Mouse (Mus musculus): ENCODE data around the gene Gm3415. TPM values are rescaled to one million over a fixed set of nuclear protein-coding genes. Genes with fewer than 3 reads are reported as not detected.
"Not testable (repeated sequence)": the region's sequence is repeated elsewhere in the genome, so short reads cannot be mapped to it uniquely, and the experiment has no call there.

The Gm3415 gene
- total and polyA plus RNA-seq, 3 experiments = not detected

DNA sequence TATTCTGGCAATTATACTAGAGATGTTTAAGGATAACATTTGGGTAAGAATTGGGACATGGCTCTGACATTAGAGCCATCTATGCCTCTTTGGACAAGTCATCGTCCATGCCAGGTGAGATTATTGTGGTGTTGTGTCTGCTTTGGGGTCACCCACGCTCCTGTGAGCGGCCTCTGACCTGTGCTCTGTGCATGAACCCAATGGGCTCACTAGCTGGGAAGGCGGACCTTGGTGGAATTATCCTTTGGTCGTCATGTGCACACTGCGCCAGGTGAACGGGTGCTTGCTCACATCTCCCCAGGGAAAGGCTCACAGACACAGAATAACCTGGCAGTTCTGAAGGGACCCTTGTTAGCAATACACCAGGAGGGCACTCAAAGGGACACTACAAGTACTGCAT lies 43.3 kb downstream of the Gm3415 start:
- DNase-seq = not testable (repeated sequence)

DNA sequence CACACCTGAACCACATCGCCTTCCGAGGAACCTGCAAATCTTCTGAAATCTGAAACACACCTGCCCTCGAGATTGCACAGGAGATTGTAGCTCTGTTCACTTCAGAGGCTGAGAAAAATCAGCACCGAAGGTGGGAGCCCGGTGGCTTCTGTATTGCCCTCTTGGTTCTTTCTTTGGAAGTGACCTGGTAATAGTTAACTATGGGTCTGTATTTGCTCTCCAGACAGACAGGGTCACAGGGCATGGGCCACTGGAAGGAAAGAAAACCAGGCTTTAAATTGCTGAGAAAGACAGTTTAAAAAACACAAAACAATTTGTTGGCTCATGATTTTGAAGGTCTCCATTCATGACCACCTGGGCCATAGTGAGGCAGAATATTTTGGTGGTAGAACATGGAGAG lies 44.0 kb downstream of the Gm3415 start:
- DNase-seq = no peak

DNA sequence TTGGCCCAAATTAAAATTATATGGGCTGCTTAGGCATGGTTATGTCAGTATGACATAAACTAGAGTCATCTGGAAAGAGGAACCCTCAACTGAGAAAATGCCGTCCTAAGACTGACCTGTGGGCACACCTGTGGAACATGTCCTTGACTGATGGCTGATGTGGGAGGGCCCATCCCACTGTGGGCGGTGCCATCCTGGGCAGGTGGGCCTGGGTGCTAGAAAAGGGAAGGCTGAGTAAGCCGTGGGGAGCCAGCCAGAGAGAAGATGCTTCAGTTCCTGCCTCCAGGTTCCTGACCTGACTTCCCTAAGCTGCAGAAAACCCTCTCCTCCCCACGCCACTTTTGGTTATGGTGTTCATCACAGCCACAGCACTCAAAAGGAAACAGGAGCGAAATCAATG lies 50.3 kb downstream of the Gm3415 start:
- DNase-seq = no peak

DNA sequence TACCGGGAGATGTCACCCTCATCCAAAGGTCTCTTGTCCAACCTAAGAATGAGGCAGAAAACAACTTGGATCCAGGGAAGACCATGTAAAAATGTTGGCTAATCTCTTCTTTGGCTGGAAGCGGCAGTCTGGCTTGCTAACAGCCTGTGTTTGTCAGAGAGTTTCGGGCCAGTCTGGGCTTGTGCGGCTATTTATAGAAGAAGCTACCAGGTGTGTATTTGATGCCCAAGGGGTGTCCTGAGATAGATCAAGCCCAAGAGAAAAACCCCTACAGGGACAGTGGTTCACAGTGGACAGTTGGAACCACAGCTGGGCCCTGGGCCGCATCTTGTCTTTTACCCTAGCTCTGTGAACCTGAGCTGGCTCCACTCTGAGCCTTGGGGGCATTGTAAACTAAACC lies 51.0 kb downstream of the Gm3415 start:
- no peak for DNase-seq

DNA sequence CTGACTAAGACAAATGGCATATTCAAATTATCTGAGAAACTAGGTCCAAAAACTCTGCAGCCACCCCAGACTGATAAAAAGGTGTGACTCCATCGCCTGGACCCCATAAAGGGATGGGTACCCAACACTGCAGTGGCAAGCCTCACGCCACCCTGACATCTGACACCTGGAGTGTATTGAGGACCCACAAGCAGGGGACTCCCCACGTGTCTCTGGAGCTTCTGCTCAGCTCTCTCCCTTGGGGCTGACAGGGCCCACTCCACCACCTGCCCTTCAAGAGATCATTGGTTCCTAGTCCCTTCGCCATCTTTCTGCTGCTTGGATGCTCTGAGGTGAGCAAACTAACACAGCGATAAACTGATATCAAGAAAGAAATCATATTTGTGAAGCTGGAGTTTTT lies 51.9 kb downstream of the Gm3415 start:
- DNase-seq = no peak

Other genes starting within 250 kb of the Gm3415 start
- 10 to 100 TPM; 21.0 to 22.9 TPM for gene Wasf3, start 171.2 kb upstream of the Gm3415 start, total RNA-seq (2021)
- 24.9 and 34.2 TPM in 2 replicates for gene Wasf3, start 171.2 kb upstream of the Gm3415 start, polyA plus RNA-seq (2012; rRNA removed)
- gene Gm6408, start 74.2 kb upstream of the Gm3415 start, total RNA-seq (2021) = not detected
- gene Gm6408, start 74.2 kb upstream of the Gm3415 start, polyA plus RNA-seq (2012; rRNA removed) = not detected in 2 replicates
- not detected for gene Gm6370, start 64.8 kb upstream of the Gm3415 start, total RNA-seq (2021)
- not detected in 2 replicates for gene Gm6370, start 64.8 kb upstream of the Gm3415 start, polyA plus RNA-seq (2012; rRNA removed)
- gene 4930449I24Rik, start 53.7 kb upstream of the Gm3415 start, total RNA-seq (2021) = not detected
- gene 4930449I24Rik, start 53.7 kb upstream of the Gm3415 start, polyA plus RNA-seq (2012; rRNA removed) = not detected in 2 replicates
- gene Gm3402, start 42.0 kb upstream of the Gm3415 start, total RNA-seq (2021) = not detected
- gene Gm3402, start 42.0 kb upstream of the Gm3415 start, polyA plus RNA-seq (2012; rRNA removed) = not detected in 2 replicates
- gene Gm3404, start 30.3 kb upstream of the Gm3415 start, total RNA-seq (2021) = not detected
- not detected in 2 replicates for gene Gm3404, start 30.3 kb upstream of the Gm3415 start, polyA plus RNA-seq (2012; rRNA removed)
- not detected for gene Gm3409, start 18.5 kb upstream of the Gm3415 start, total RNA-seq (2021)
- not detected in 2 replicates for gene Gm3409, start 18.5 kb upstream of the Gm3415 start, polyA plus RNA-seq (2012; rRNA removed)
- gene Gpr12, start 29.1 kb downstream of the Gm3415 start, total RNA-seq (2021) = not detected
- not detected in 2 replicates for gene Gpr12, start 29.1 kb downstream of the Gm3415 start, polyA plus RNA-seq (2012; rRNA removed)
- 10 to 100 TPM; 27.4 to 34.2 TPM for gene Usp12, start 238.9 kb downstream of the Gm3415 start, total RNA-seq (2021)
- 2.9 and 3.2 TPM in 2 replicates for gene Usp12, start 238.9 kb downstream of the Gm3415 start, polyA plus RNA-seq (2012; rRNA removed)